Mouse (Mus musculus) lung, adult 2 months (tissue): ENCODE measurements around the gene Olfr876. TPM values are rescaled to one million over a fixed set of nuclear protein-coding genes. Genes with fewer than 3 reads are reported as not detected.
"Not testable (repeated sequence)": the region's sequence is repeated elsewhere in the genome, so short reads cannot be mapped to it uniquely, and the experiment has no call there.

ENCODE experiments used
- DNase-seq: peaks from one replicate; pipeline ENCODE4 v3.0.0; 2022
- H3K4me1 ChIP-seq: fragments of 200-500 bp; 2 replicates; pipeline ENCODE4 v1.6.1; 2011; ENCODE audit warnings: low read length; ENCODE audit not compliant: control insufficient read depth, insufficient read depth
- H3K4me3 ChIP-seq: fragments of 200-500 bp; replicated peaks from 2 replicates; pipeline ENCODE3; 2011; ENCODE audit warnings: low read depth, mild to moderate bottlenecking, control low read depth, low read length; ENCODE audit errors: extremely low read depth
- CTCF ChIP-seq: fragments of 200-500 bp; IDR thresholded peaks from 2 replicates; pipeline ENCODE4 v1.5.1; 2011; ENCODE audit warnings: mild to moderate bottlenecking, low read length, control low read depth; ENCODE audit not compliant: insufficient read depth
- POLR2A ChIP-seq: fragments of 200-500 bp; IDR thresholded peaks from 2 replicates; pipeline ENCODE4 v1.6.1; 2011; ENCODE audit warnings: low read depth, mild to moderate bottlenecking, control low read depth, low read length, borderline replicate concordance; ENCODE audit errors: extremely low read depth
- WGBS: fragments of 180-500 bp; shearing (Covaris S2); methylation state at CpG from one replicate; pipeline ENCODE4 v1.1.7; 2018; 5-methylcytosine and 5-hydroxymethylcytosine counted together
- polyA plus RNA-seq: library from polyadenylated mRNA; depleted of rRNA; stranded (reverse); fragments of >200 nt; gene quantifications from 2 replicates; pipeline ENCODE4 v1.2.3, GENCODE M21; 2012; rRNA removed

Gene Olfr876
- not detected in 2 replicates for polyA plus RNA-seq

GRCm38 (mm10) chr9:37802731-37803130 is at the start of gene Olfr876:
TSS of gene Olfr876 (plus strand) at chr9:37803031.
- Histone ChIP-seq H3K4me3 (no peak within 1 kb of the TSS), H3K4me1 (no peaks in the 10 kb centered on the region)
- no peak for DNase-seq
- TF ChIP-seq POLR2A (no peak), CTCF (no peak)

DNA sequence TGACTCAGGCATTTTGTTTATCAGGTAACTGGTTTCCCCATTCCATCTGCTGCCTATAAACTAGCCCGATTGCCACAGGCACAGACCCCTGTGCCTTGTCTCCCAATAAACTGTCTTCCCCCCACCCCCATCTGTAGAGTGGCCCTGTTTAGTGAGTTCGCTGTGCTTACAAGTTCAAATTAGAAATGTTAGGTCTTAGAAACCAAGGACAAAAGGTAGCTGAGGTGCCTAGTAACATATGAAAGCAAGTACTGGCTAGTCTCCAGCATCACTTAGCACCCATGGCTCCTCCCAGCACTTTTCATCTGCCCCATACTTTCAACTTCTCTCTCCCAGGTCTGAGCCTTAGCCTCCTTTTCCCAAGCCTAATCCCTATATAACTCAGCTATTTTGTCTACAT is 41.1 kb upstream of the Olfr876 start:
- H3K4me1 ChIP-seq = no peaks in the 10 kb centered on the region
- TF ChIP-seq POLR2A (no peak), CTCF (no peak)
- H3K4me3 ChIP-seq = no peak overlapping the region
- WGBS = 79% methylated on average over 2 of the region's 2 CpGs
- DNase-seq = no peak

GRCm38 (mm10) chr9:37762541-37762940 is 40.3 kb upstream of the Olfr876 start:
- H3K4me3 ChIP-seq = no peak overlapping the region
- H3K4me1 ChIP-seq = no peaks in the 10 kb centered on the region
- TF ChIP-seq POLR2A (no peak), CTCF (no peak)
- WGBS = 51% methylated on average over 2 of the region's 2 CpGs
- no peak for DNase-seq

GRCm38 (mm10) chr9:37770661-37771060 is 32.2 kb upstream of the Olfr876 start:
- Histone ChIP-seq H3K4me1 (no peaks in the 10 kb centered on the region), H3K4me3 (no peak overlapping the region)
- WGBS = 61% methylated on average over 2 of the region's 2 CpGs
- DNase-seq = no peak
- TF ChIP-seq POLR2A = no peak
- no peak for TF ChIP-seq CTCF

DNA sequence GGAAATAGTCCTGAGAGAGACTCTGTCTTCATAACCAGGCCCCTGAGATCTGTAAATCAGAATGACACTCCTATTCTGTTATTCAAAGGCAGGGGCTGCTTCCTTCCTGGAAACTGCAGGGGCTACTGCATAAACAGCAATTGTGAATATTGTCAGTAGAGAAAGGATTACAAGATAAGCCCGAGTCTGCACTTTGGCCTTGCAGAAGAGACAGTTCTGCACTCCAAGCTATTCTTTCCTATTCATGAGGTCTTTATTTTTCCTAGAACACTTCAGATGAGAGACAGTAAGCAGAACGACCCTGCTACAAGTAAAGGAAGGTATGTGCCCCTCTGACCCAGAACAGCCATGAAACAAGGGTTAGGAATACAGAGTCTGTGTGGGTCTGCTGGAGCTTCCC is 31.1 kb upstream of the Olfr876 start, which contains the start of gene Olfr875:
Gene Olfr875 (plus strand): TSS at position 99 of the 400 bp plus-strand sequence.
- H3K4me1 ChIP-seq = no peaks in the 10 kb centered on the region
- no peak for DNase-seq
- 20% methylated on average over 2 of the region's 2 CpGs for WGBS
- no peak within 1 kb of the TSS for H3K4me3 ChIP-seq
- TF ChIP-seq CTCF = no peak
- TF ChIP-seq POLR2A = no peak

DNA sequence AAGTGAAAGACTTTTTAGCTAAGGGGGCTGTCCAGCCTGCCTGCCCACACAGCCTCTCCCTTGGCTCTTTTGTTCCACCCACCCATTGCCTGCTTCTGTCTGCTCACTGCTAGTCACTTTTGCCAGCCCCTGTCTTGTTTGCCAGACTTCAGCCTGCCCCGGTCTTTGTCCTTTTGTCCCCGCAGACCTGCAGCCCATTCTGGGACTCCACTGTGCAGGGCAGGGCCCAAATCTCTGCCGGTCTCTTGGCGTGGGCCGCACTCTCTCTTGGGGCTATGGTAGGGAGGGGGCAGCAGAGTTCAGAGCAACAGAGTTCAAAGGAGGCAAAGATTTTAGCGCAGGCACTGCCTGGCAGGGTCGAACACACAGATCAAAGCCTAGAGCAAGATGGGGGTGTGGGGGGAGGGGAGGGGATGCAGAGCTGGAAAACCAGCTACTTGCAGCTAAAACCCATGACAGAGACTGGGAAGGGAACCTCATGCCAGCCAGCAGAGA is 20.0 kb upstream of the Olfr876 start:
- Histone ChIP-seq H3K4me3 (no peak overlapping the region), H3K4me1 (no peaks in the 10 kb centered on the region)
- 13% methylated on average over 7 of the region's 7 CpGs for WGBS
- no peak for TF ChIP-seq POLR2A
- TF ChIP-seq CTCF = no peak
- no peak for DNase-seq

DNA sequence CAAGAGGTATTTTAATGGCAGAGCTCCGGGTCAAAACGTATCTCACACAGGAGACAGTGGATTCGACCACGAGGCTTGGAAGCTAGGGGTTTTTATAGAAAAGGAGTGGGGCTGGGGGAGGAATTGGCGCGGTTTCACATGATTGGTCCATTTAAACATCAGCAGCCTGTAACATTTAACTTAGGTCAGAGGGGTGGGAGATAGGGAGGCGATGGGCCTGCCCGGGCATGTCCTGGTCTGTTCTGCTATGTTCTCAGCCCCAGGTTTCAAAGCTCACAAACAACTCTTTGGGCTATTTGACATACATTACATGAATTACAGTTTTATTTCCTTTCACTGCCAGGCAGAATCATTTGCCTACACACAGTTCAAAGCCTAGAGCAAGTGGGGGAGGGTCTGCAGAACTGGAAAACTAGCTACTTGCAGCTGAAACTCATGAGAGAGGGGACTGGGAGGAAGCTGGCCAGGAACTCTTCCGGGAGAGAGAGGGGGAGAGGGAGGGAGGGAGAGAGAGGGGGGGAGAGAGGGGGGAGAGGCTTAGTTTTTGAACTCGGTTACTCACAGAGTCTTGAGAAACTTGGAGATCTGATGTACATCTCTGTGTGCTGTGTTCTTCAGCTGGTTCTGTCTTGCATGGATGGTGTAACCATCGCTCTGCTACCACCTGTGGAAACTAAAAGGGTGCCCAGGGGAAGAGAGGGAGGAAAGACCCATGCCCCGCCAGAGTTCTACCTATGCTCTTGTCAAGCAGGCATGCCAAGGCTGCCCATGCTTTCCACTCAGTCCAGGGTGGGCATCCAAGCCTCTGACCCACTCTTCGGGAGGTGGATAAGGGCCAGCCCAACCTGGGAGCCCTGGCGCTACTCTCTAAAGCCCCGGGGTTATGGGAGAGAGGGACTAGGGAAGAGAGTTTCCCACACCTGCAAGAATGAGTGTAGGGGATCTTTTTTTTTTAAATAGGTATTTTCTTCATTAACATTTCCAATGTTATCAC is 19.1 kb upstream of the Olfr876 start:
- not testable (repeated sequence) for DNase-seq, H3K4me3 ChIP-seq, H3K4me1 ChIP-seq
- 61% methylated on average over 11 of the region's 15 CpGs for WGBS

DNA sequence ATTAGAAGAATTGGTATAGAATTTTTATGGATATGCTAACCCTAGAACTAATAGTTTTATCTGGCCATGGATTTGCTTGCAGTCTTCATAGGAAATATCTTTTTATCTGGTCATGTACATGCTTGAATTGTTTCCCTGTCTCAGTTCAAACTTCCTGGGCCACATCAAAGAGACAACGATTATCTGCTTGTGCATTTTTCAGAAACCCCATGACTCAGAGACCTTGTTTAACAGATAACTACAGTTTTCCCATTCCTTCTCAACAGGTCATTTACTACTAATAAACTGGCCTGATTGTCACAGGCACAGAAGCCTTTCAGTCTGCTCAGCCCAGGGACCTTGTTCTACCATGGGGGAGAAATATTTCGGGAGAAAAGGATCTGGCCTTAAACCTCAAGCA is 16.4 kb upstream of the Olfr876 start:
- DNase-seq = no peak
- 58% methylated on average over 2 of the region's 2 CpGs for WGBS
- Histone ChIP-seq H3K4me3 (no peak overlapping the region), H3K4me1 (no peaks in the 10 kb centered on the region)
- TF ChIP-seq POLR2A = no peak
- TF ChIP-seq CTCF = no peak

- no peak for TF ChIP-seq POLR2A
- TF ChIP-seq CTCF = no peak
- H3K4me1 ChIP-seq = no peaks in the 10 kb centered on the region
- H3K4me3 ChIP-seq = no peak overlapping the region
- no peak for DNase-seq
- 78% methylated on average over 4 of the region's 4 CpGs for WGBS
Measured at GRCm38 (mm10) chr9:37802055-37802454, 776 bp upstream of the Olfr876 start.

- Histone ChIP-seq H3K4me1 (no peaks in the 10 kb centered on the region), H3K4me3 (no peak overlapping the region)
- DNase-seq = no peak
- TF ChIP-seq POLR2A (no peak), CTCF (no peak)
Measured at GRCm38 (mm10) chr9:37807235-37807634, 4.4 kb downstream of the Olfr876 start.
